Mouse (Mus musculus): ENCODE data around the gene Scyl1.

DNA sequence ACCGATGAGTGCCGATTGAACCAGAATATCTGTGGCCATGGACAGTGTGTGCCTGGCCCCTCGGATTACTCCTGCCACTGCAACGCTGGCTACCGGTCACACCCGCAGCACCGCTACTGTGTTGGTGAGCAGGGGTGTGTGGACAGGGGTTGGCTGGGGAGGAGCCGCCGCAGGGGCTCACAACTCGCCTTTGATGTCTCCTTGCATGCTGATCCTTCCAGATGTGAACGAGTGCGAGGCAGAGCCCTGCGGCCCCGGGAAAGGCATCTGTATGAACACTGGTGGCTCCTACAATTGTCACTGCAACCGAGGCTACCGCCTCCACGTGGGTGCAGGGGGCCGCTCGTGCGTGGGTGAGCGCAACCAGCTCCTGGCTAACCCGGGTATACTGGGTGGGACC is 20.3 kb downstream of the Scyl1 start:
- TF ChIP-seq CTCF (IDR thresholded peaks at IDR 0.05; ENCODE audit: extremely low read depth, insufficient read length, insufficient replicate concordance, low read depth, low read length) (no peak), POLR2A (IDR thresholded peaks at IDR 0.05; ENCODE audit: low read depth, low read length) (no peak)

Data from small intestine, adult 2 months (tissue).